Mouse (Mus musculus): Measurements from ENCODE around the gene Cntn1.
A peak's percentile ranks its signal among the peaks of the same experiment; 100 is the strongest.
"Not testable (repeated sequence)": the region's sequence is repeated elsewhere in the genome, so short reads cannot be mapped to it uniquely, and the experiment has no call there.

The Cntn1 gene

DNA sequence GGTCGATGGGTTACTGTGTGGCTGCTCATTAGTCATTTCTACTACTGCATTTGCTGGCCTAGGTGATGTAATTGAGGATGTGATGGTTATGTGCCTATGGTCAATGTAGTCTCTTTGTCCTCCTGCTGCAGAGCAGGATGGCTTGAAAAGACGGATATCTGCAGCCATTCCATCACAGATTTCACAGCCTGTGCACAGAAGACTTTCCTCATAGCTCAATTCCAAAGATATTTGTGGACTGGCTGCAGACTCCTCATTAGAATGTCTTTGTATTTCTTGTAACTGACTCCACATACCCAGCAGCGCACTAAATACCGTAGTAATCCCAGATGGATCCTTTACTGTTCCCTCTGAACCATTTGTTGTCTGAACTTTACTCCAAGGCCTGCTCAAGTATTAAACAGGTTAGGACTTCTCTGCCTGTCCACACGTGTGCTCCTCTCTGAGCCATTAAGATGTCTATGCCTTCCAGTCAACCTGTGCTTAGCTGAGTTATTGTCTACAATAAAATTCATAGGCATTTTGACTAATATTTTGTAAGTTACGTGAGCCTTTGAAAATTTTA lies 220.9 kb downstream of the Cntn1 start:
- no peak for DNase-seq

DNA sequence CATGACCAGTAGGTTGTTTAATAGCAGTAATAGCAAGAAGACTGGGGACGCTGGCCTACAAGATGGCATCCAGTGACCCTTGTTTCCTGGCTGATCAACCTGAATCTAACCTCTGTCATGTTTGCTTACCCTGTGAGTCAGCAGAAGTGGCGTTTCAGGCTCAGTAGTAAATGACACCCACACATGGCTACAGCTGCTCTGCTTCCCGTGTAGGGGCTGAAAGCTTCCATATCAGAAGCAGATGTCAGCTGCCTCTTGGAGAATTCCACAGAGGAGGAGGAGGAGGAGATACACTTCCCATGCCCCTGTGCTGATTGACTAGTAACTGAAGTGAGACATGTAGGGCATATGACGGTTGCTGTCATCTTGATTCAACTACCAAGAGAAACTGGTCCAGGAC lies 225.9 kb downstream of the Cntn1 start:
- no peak for DNase-seq

GRCm38 (mm10) chr15:92277984-92278383 lies 227.0 kb downstream of the Cntn1 start:
- DNase-seq = no peak

- DNase-seq = no peak
These were observed 230.0 kb downstream of the Cntn1 start for GRCm38 (mm10) chr15:92280966-92281365.

DNA sequence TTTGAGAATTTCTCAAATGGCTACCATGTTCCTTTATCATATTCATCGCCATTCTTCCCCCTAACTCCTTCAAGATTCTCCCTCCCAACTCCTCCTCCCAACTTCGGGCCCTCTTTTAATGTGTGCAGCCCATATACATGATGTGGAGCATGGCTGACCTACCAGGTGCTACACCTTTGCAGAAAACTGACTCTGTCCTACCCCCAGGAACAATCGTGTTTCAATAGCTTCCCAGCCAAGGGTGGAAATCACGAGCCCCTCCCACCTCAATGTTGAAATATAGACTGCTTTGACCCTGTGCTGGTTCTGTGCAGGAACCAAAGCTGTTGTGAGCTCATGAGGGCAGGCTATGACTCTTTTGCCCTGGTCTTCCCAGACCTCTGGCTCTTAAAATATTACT lies 236.7 kb downstream of the Cntn1 start:
- no peak for DNase-seq

- no peak for DNase-seq
These were observed 245.5 kb downstream of the Cntn1 start for GRCm38 (mm10) chr15:92296479-92296878.

GRCm38 (mm10) chr15:92302796-92303195 lies 251.8 kb downstream of the Cntn1 start:
- DNase-seq = no peak

- no peak for DNase-seq
These were observed 253.3 kb downstream of the Cntn1 start for GRCm38 (mm10) chr15:92304221-92304620.

DNA sequence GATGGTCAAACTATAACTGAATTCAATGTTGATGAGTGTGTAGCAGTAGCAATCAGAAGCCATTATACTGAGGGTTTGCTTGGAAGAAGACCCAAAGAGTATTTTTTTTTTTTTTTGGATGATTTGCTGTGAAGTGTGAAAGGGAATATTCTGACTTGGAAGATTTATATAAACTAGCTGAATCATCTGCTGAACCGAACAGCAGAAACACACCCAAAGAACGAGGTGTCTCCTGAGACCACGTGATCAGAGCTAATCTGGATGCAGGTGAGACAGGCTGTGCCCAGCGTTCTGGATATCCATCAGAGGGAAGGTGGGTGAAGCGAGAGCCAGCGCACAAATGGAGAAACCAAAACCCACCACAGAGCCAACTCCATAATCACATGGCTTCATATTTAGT lies 271.0 kb downstream of the Cntn1 start:
- no peak for DNase-seq

- DNase-seq = no peak
These were observed 276.1 kb downstream of the Cntn1 start for GRCm38 (mm10) chr15:92327111-92327510.

DNA sequence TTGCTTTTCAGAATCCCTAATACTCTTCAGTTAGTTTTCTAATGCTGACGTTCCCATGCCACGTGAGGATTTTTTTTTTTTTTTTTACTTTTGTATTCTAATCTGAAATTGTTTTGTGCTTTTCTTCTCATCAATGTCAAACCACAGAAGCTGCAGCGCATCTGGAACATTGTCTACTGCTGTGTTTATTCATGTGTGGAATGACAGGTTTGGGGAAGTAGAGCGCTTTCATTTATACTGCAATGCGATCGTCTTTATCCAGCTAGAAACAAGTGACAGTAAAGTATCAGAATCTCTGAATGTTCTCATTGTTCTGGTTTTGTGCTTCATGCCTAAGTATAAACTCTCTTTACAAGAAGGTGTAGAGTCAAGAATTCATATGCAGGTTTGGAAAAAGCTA lies 289.3 kb downstream of the Cntn1 start:
- no peak for DNase-seq

DNA sequence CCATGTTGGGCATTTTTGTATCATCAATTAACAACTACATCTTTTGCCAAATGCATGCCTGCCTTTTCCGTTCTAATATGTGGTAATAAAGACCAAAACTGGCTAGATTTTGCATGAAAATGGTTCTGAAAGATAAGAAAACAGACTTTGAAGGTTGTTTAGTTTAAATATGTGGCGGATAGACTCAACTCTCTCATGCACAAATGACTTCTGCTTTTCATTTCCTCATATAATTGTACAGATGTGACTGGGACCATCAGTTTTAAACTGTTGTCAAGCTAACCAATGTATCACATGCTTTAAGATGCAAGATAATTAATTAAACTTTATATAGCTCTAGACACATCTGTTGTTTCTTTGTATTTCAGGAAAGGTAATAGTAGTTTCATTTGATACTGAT lies 290.5 kb downstream of the Cntn1 start:
- no peak for DNase-seq

DNA sequence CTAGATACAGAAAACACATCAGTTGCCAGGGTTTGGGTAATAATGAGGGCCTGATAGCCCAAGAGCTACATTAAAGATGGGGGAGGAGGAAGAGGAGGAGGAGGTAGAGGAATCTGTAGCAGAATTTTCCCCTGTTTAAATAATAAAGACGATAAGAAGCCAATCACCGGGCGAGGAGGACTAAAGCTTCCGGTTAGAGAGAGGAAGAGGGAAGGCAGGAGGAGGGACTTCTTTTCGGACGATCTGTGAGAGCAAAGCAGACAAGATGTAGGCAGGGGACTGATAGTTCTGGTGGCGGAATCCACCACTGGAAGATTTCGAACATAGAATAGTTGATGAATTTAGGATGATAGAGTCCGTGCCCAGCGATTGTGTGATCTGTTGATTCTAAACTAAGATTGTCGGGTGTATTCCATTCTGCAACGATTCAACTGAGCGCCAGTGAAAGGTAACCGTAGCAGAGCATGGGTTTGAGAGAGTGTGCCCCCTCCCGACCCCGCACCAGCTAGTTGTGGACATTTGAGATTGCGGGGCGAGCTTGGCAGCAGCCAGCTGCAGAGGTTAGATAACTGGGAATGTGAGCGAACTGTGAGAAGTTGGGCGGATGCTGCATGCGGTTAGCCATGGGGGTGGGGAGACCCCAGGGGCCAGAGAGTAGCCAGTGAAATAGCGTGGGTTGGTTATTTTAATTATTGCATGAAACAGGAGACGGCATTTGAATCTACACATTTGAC lies 293.3 kb downstream of the Cntn1 start:
- DNase-seq = no peak

DNA sequence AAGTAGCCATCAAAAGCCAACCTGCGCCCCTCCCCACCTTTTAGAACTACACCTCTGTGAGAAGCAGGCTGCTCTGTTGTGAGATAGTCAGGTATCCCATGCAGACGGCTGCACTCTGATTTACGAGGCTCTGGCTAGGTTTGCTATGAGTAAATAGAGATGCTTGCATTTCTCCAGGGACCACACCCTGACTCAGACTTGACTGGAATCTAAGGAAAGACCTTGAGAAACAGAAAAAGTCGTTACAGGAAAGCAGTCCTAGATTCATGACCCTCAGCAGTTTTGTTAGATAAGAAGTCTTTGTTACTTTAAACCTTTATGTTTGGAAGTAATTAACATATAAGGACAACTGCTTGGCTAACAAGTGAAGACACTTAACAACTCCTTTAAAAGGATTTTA lies 296.5 kb downstream of the Cntn1 start:
- no peak for DNase-seq

GRCm38 (mm10) chr15:92347902-92348301 lies 296.9 kb downstream of the Cntn1 start:
- DNase-seq = no peak

GRCm38 (mm10) chr15:92348453-92348852 lies 297.5 kb downstream of the Cntn1 start:
- DNase-seq = not testable (repeated sequence)

DNA sequence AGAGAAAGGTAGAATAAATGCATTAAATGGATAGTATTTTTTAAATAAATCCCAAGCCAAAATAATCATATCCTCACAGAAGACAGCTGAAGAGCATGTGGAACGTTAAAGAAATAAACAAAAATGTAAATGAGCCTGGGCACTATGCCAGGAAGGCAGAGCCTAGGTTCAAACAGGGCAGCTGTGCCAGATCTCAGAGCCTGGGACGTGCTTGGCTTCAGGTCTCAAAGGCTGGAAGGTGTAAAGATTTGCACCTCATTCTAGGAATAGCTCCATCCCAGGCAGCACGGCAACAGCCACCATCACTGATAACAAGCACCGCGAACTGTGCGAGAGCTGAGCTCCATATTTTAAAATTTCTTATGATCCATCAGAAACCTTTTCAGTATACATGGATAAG lies 313.2 kb downstream of the Cntn1 start:
- DNase-seq = peak; percentile 20

GRCm38 (mm10) chr15:92364592-92364991 lies 313.6 kb downstream of the Cntn1 start:
- DNase-seq = no peak

Data from right cerebral cortex, postnatal 4 days (tissue).